Mouse (Mus musculus) limb, embryonic 14.5 days (tissue): ENCODE results near the gene Mfap4. TPM values are rescaled to one million over a fixed set of nuclear protein-coding genes. Genes with fewer than 3 reads are reported as not detected.

Source experiments
- ATAC-seq: fragments of 200-750 bp; cut with Nextera tagmentation; 2 replicates; pipeline ENCODE4 v1.8.0; 2017; ENCODE audit warnings: low read depth, moderate number of reproducible peaks, moderate TSS enrichment; ENCODE audit not compliant: low FRiP score
- DNase-seq: peaks from one replicate; pipeline ENCODE4 v3.0.0-alpha.2; 2015; ENCODE audit warnings: low spot score
- H3K27ac ChIP-seq: fragments of 300-500 bp; sonication (generic); replicated peaks from 2 replicates; pipeline ENCODE4 v1.5.1; 2014; ENCODE audit warnings: low read depth, mild to moderate bottlenecking, low read length, moderate library complexity, mixed read lengths
- H3K27me3 ChIP-seq: fragments of 300-500 bp; sonication (generic); 2 replicates; pipeline ENCODE4 v1.6.1; 2014; ENCODE audit warnings: low read length, mixed read lengths; ENCODE audit not compliant: control insufficient read depth, insufficient read depth
- H3K36me3 ChIP-seq: fragments of 300-500 bp; sonication (generic); 2 replicates; pipeline ENCODE4 v1.6.1; 2014; ENCODE audit warnings: mild to moderate bottlenecking, low read length, moderate library complexity, mixed read lengths; ENCODE audit not compliant: control insufficient read depth, insufficient read depth
- H3K4me1 ChIP-seq: fragments of 300-500 bp; sonication (generic); 2 replicates; pipeline ENCODE4 v1.6.1; 2014; ENCODE audit warnings: antibody characterized with exemption, low read length, mixed read lengths; ENCODE audit not compliant: control insufficient read depth, insufficient read depth
- H3K4me2 ChIP-seq: fragments of 300-500 bp; sonication (generic); replicated peaks from 2 replicates; pipeline ENCODE4 v1.6.1; 2014; ENCODE audit warnings: low read depth, mild to moderate bottlenecking, low read length, moderate library complexity; ENCODE audit not compliant: severe bottlenecking
- H3K4me3 ChIP-seq: fragments of 300-500 bp; sonication (generic); replicated peaks from 2 replicates; pipeline ENCODE4 v1.5.1; 2014; ENCODE audit warnings: low read length
- H3K9ac ChIP-seq: fragments of 300-500 bp; sonication (generic); 2 replicates; pipeline ENCODE4 v1.6.1; 2014; ENCODE audit warnings: mild to moderate bottlenecking, low read depth, low read length, moderate library complexity; ENCODE audit not compliant: severe bottlenecking
- H3K9me3 ChIP-seq: fragments of 300-500 bp; sonication (generic); 2 replicates; pipeline ENCODE4 v1.6.1; 2016; ENCODE audit warnings: low read length; ENCODE audit not compliant: control insufficient read depth
- POLR2A ChIP-seq: fragments of 200-500 bp; IDR thresholded peaks from 2 replicates; pipeline ENCODE4 v1.8.0; 2012; ENCODE audit warnings: inconsistent platforms, mild to moderate bottlenecking, moderate library complexity, borderline replicate concordance; ENCODE audit not compliant: insufficient read depth, insufficient read length; ENCODE audit errors: extremely low read depth
- WGBS: fragments of 180-500 bp; shearing (Covaris S2); extraction: QIAGEN DNeasy Blood & Tissue Kit; methylation state at CpG from one replicate; pipeline ENCODE4 v1.1.7; 2014; 5-methylcytosine and 5-hydroxymethylcytosine counted together
- polyA plus RNA-seq, 2 experiments: library from polyadenylated mRNA; depleted of rRNA in 1 of 2; stranded (reverse) in 1 of 2; unstranded in 1 of 2; fragments of >200 nt; fragmentation: Nextera tagmentation in 1 of 2; extraction: Ambion mirVana in 1 of 2; gene quantifications; 2 replicates each; pipeline versions ENCODE4 v1.2.1 to v1.2.3; 2012 to 2014

Gene Mfap4
- polyA plus RNA-seq, 2 experiments: 474 to 749 TPM

DNA sequence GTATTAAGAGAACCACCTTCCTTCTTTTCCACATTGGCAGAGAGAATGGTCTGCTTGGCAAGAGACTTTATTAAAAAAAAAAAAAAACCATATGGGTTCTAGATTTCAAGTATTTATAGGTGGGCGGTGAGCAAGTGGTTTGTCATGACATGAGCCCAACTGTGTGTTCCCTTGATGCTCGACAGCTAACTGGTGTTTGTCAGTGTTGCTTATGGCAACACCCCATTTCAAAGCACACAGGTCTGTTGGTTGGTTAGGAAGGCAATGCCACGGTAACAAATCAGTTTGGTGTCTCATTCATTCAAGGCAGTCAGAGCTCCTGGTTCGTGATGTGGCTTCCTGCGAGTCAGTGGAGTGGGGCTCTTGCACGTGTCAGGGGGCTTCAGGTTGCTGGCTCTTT, 41.4 kb upstream of the Mfap4 start:
- Histone ChIP-seq H3K9ac (no peak overlapping the region), H3K9me3 (no peaks in the 10 kb centered on the region), H3K36me3 (no peaks in the 10 kb centered on the region), H3K27me3 (no peaks in the 10 kb centered on the region), H3K4me1 (peaks cover 14% of the 10 kb centered on the region), H3K4me3 (no peak overlapping the region), H3K4me2 (no peak overlapping the region), H3K27ac (no peak overlapping the region)
- no peak for ATAC-seq
- 91% methylated on average over 6 of the region's 6 CpGs for WGBS
- TF ChIP-seq POLR2A: no peak
- DNase-seq: no peak

- Histone ChIP-seq H3K9me3 (no peaks in the 10 kb centered on the region), H3K4me1 (peaks cover 28% of the 10 kb centered on the region), H3K27ac (no peak overlapping the region), H3K4me3 (no peak overlapping the region), H3K27me3 (no peaks in the 10 kb centered on the region), H3K9ac (no peak overlapping the region), H3K4me2 (no peak overlapping the region), H3K36me3 (no peaks in the 10 kb centered on the region)
- 82% methylated on average over 8 of the region's 8 CpGs for WGBS
- DNase-seq (no peak), ATAC-seq (no peak)
- no peak for TF ChIP-seq POLR2A
Observed at GRCm38 (mm10) chr11:61447296-61447695, 37.9 kb upstream of the Mfap4 start.

GRCm38 (mm10) chr11:61448041-61448440, 37.2 kb upstream of the Mfap4 start:
- Histone ChIP-seq H3K36me3 (no peaks in the 10 kb centered on the region), H3K4me3 (no peak overlapping the region), H3K9ac (no peak overlapping the region), H3K4me1 (peaks cover 29% of the 10 kb centered on the region), H3K4me2 (no peak overlapping the region), H3K9me3 (no peaks in the 10 kb centered on the region), H3K27ac (peak overlapping the region; percentile 22), H3K27me3 (no peaks in the 10 kb centered on the region)
- no peak for DNase-seq
- no peak for ATAC-seq
- 54% methylated on average over 5 of the region's 5 CpGs for WGBS
- no peak for TF ChIP-seq POLR2A

- Histone ChIP-seq H3K9ac (no peak overlapping the region; the same call in 1 of the 2 replicates), H3K9me3 (no peaks in the 10 kb centered on the region)
Observed at GRCm38 (mm10) chr11:61448599-61449225, 36.5 kb upstream of the Mfap4 start.

GRCm38 (mm10) chr11:61449499-61450292, 35.5 kb upstream of the Mfap4 start:
- Histone ChIP-seq H3K4me1 (peaks cover 39% of the 10 kb centered on the region), H3K27ac (peak overlapping the region; percentile 22; the same call in 1 of the 2 replicates), H3K9me3 (no peaks in the 10 kb centered on the region), H3K9ac (no peak overlapping the region), H3K36me3 (no peaks in the 10 kb centered on the region), H3K4me3 (no peak overlapping the region), H3K27me3 (no peaks in the 10 kb centered on the region), H3K4me2 (no peak overlapping the region)
- no peak for DNase-seq
- TF ChIP-seq POLR2A: no peak
- WGBS: 73% methylated on average over 24 of the region's 24 CpGs
- no peak for ATAC-seq

More at GRCm38 (mm10) chr11:61448599-61449225, 36.5 kb upstream of the Mfap4 start:
- 34% methylated on average over 9 of the region's 9 CpGs for WGBS
- Histone ChIP-seq H3K27me3 (no peaks in the 10 kb centered on the region), H3K27ac (peak overlapping the region; percentile 22), H3K4me1 (peaks cover 35% of the 10 kb centered on the region), H3K4me2 (no peak overlapping the region), H3K4me3 (no peak overlapping the region), H3K36me3 (no peaks in the 10 kb centered on the region)
- DNase-seq (peak; percentile 45), ATAC-seq (peak; percentile 60)
- TF ChIP-seq POLR2A: no peak
